Mouse (Mus musculus): ENCODE results near the gene Srrm4.

- TF ChIP-seq CTCF (IDR thresholded peaks at IDR 0.05; ENCODE audit: low read depth) (no peak), EP300 (optimal IDR thresholded peaks at IDR 0.05) (no peak)
These were observed 171.4 kb downstream of the Srrm4 start for GRCm38 (mm10) chr5:116420213-116420612.
